14 mouse cellular contexts compared by ENCODE assay signal in genomic region chr3:66374603-66375002, GRCm38 (mm10).
"Had no signal": no experiment of that assay in that cellular context is flagged by ENCODE, and none has a peak within 500 bp of the region (broad histone marks: within the 10 kb centered on the region; RNA-seq: fewer than 3 reads in every experiment).

No protein-coding gene starts in this region.

- H3K9ac ChIP-seq: liver, embryonic 14.5 days; midbrain, embryonic 12.5 days; neural tube, embryonic 13.5 days; stomach, embryonic 15.5 days had no signal

- H3K4me2 ChIP-seq: midbrain, embryonic 12.5 days; neural tube, embryonic 13.5 days; stomach, embryonic 15.5 days had no signal

- H3K4me3 ChIP-seq: midbrain, embryonic 12.5 days; neural tube, embryonic 13.5 days; stomach, embryonic 15.5 days had no signal

- ATAC-seq: midbrain, embryonic 16.5 days had no signal

- H3K27ac ChIP-seq: liver, embryonic 14.5 days; midbrain, embryonic 12.5 days; neural tube, embryonic 13.5 days; stomach, embryonic 15.5 days had no signal

- DNase-seq: kidney, postnatal 25 days; layer of hippocampus, adult 9-11 months; layer of hippocampus, postnatal 36 days; left cerebral cortex, postnatal 4 days; lung, adult 18-20 months; retina, postnatal 1 day; right cerebral cortex, postnatal 4 days; thymus, adult 2 months; thymus, postnatal 36 days had no signal

- H3K9me3 ChIP-seq: midbrain, embryonic 12.5 days; neural tube, embryonic 13.5 days; stomach, embryonic 15.5 days had no signal

- H3K27me3 ChIP-seq: midbrain, embryonic 12.5 days; neural tube, embryonic 13.5 days; stomach, embryonic 15.5 days had no signal

- H3K4me1 ChIP-seq: midbrain, embryonic 12.5 days; stomach, embryonic 15.5 days had no signal

- H3K36me3 ChIP-seq: midbrain, embryonic 12.5 days; neural tube, embryonic 13.5 days; stomach, embryonic 15.5 days had no signal
